Mouse (Mus musculus) ES-E14 (cell line): ENCODE data around the gene Slc6a12. TPM values are rescaled to one million over a fixed set of nuclear protein-coding genes. Genes with fewer than 3 reads are reported as not detected.

Experiments
- DNase-seq: peaks from one replicate; pipeline ENCODE4 v3.0.0-alpha.2; 2013; ENCODE audit warnings: low read depth, low spot score
- H3K27ac ChIP-seq: 2 replicates; pipeline ENCODE4 v1.5.1; 2012; ENCODE audit warnings: low read depth, mild to moderate bottlenecking, low read length, moderate library complexity, mixed read lengths; ENCODE audit not compliant: poor library complexity, insufficient read depth, severe bottlenecking
- H3K36me3 ChIP-seq: 2 replicates; pipeline ENCODE4 v1.6.1; 2012; ENCODE audit warnings: mild to moderate bottlenecking, low read length, moderate library complexity, mixed read lengths; ENCODE audit not compliant: control insufficient read depth, poor library complexity, insufficient read depth, severe bottlenecking
- H3K4me1 ChIP-seq, 2 experiments: fragments of 150-350 bp in 1 of 2; sonication (generic) in 1 of 2; 2 replicates each; pipeline ENCODE4 v1.6.1; 2012; ENCODE audit warnings: low read length in 2 of 2, mild to moderate bottlenecking in 1 of 2, mixed read lengths in 1 of 2; ENCODE audit not compliant: control insufficient read depth in 2 of 2, insufficient read depth in 2 of 2, poor library complexity in 1 of 2
- H3K4me3 ChIP-seq, 2 experiments: fragments of 150-350 bp in 1 of 2; sonication (generic) in 1 of 2; 2 replicates each; pipeline ENCODE4 v1.5.1; 2012; ENCODE audit warnings: low read length in 2 of 2, low read depth in 1 of 2, mild to moderate bottlenecking in 1 of 2, mixed read lengths in 1 of 2; ENCODE audit not compliant: insufficient read depth in 1 of 2, poor library complexity in 1 of 2, severe bottlenecking in 1 of 2
- H3K9ac ChIP-seq: 2 replicates; pipeline ENCODE4 v1.6.1; 2012; ENCODE audit warnings: low read depth, mild to moderate bottlenecking, low read length, mixed read lengths; ENCODE audit not compliant: poor library complexity, insufficient read depth, severe bottlenecking
- H3K9me3 ChIP-seq: fragments of 150-350 bp; sonication (generic); 2 replicates; pipeline ENCODE4 v1.6.1; 2012; ENCODE audit warnings: low read depth, mild to moderate bottlenecking, low read length; ENCODE audit not compliant: control insufficient read depth, insufficient read depth
- CHD2 ChIP-seq: IDR thresholded peaks from 2 replicates; pipeline ENCODE4 v1.6.1; 2014; ENCODE audit warnings: mild to moderate bottlenecking, low read depth, low read length, inconsistent platforms
- HCFC1 ChIP-seq: IDR thresholded peaks from 2 replicates; pipeline ENCODE4 v1.6.1; 2012; ENCODE audit warnings: low read length, inconsistent platforms, borderline replicate concordance; ENCODE audit not compliant: insufficient read depth
- MAFK ChIP-seq: IDR thresholded peaks from 2 replicates; pipeline ENCODE4 v1.6.1; 2014; ENCODE audit warnings: mild to moderate bottlenecking, low read depth, low read length, inconsistent platforms; ENCODE audit not compliant: insufficient read depth
- ZC3H11A ChIP-seq: IDR thresholded peaks from 2 replicates; pipeline ENCODE4 v1.6.1; 2012; ENCODE audit warnings: low read depth, mild to moderate bottlenecking, inconsistent platforms, low read length, borderline replicate concordance
- ZNF384 ChIP-seq: IDR thresholded peaks from 2 replicates; pipeline ENCODE4 v1.6.1; 2012; ENCODE audit warnings: low read depth, low read length, inconsistent platforms
- in situ Hi-C, 2 experiments: fragments of 600-800 bp; cut with MboI; formaldehyde crosslinking; loops; one replicate each; pipeline ENCODE4 v1.15.1; 2025; ENCODE audit warnings: low sequenced_read_pairs in 2 of 2, inconsistent platforms in 1 of 2; ENCODE audit not compliant: unreplicated experiment in 2 of 2
- total RNA-seq: library from RNA; depleted of rRNA; stranded (reverse); fragments of 300-350 nt; gene quantifications from 2 replicates; pipeline ENCODE4 v1.2.3, GENCODE M21; 2012

Gene Slc6a12
- total RNA-seq, 1 experiment: 0.45 TPM

DNA sequence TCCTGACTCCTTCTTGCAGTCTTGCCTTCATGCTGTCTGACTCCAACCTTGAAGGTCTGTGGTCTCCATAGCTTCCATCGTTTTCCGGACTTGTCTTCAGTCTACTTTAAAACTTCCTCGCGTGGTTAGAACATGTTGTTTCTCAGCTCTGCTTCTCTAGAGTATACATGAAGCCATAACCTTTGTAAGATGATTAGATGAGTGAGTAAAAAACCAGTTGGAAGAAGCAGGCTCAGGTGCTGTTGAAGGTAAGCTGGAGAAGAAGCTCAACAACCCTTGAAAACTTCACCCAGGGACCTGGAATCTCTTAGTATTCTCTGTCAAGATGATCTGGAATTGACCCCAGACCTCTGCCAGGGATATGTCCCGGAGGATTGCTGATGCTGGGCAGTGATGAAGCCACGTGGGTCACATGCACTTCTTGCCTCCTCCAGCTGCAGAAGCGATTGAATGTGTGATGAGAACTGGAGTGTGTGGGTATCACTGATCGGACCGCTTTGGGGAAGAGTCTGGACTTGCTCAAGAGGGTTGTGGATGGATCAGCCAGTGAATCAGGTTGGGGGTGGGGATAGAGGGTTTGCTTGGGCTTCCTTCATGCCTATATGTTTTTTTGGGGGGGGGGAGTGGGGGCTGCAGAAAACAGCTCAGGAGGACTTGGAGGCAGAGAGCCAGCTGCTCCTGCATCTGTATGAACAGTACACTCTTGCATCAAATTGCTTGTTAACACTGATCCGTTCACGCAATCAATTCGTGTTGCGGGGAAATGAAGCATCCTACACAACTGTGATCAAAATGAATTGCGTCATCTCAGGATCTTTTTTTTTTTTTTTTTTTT, 59.2 kb downstream of the Slc6a12 start:
- H3K27ac ChIP-seq: no peak overlapping the region
- no peak overlapping the region for H3K4me3 ChIP-seq
- no peaks in the 10 kb centered on the region for H3K36me3 ChIP-seq
- no peak overlapping the region for H3K9ac ChIP-seq
- DNase-seq: no peak
- H3K9me3 ChIP-seq: no peaks in the 10 kb centered on the region
- no peak for TF ChIP-seq MAFK
- TF ChIP-seq CHD2: no peak
- no peak for TF ChIP-seq HCFC1
- TF ChIP-seq ZNF384: no peak
- no peak for TF ChIP-seq ZC3H11A
- H3K4me1 ChIP-seq: no peaks in the 10 kb centered on the region
- in situ Hi-C loops: no loop called here

- no peaks in the 10 kb centered on the region for H3K4me1 ChIP-seq
- H3K4me3 ChIP-seq: no peak overlapping the region
- H3K36me3 ChIP-seq: no peaks in the 10 kb centered on the region
- in situ Hi-C loops: no loop called here
- no peaks in the 10 kb centered on the region for H3K9me3 ChIP-seq
- no peak overlapping the region for H3K9ac ChIP-seq
- no peak overlapping the region for H3K27ac ChIP-seq
- DNase-seq: no peak
- TF ChIP-seq HCFC1 (no peak), ZC3H11A (no peak), CHD2 (no peak), ZNF384 (no peak), MAFK (no peak)
Observed at GRCm38 (mm10) chr6:121402661-121403244, 59.9 kb downstream of the Slc6a12 start.

GRCm38 (mm10) chr6:121405311-121405710, 62.4 kb downstream of the Slc6a12 start:
- DNase-seq: no peak
- no peak overlapping the region for H3K27ac ChIP-seq
- no peaks in the 10 kb centered on the region for H3K36me3 ChIP-seq
- in situ Hi-C loops: no loop called here
- no peaks in the 10 kb centered on the region for H3K4me1 ChIP-seq
- no peak for TF ChIP-seq HCFC1
- no peak for TF ChIP-seq ZNF384
- no peak for TF ChIP-seq ZC3H11A
- no peak for TF ChIP-seq CHD2
- no peak for TF ChIP-seq MAFK
- no peaks in the 10 kb centered on the region for H3K9me3 ChIP-seq
- no peak overlapping the region for H3K4me3 ChIP-seq
- no peak overlapping the region for H3K9ac ChIP-seq

GRCm38 (mm10) chr6:121407571-121408011, 64.7 kb downstream of the Slc6a12 start:
- H3K9me3 ChIP-seq: no peaks in the 10 kb centered on the region
- no peak for DNase-seq
- H3K36me3 ChIP-seq: no peaks in the 10 kb centered on the region
- H3K27ac ChIP-seq: no peak overlapping the region
- H3K4me3 ChIP-seq: no peak overlapping the region
- in situ Hi-C loops: no loop called here
- TF ChIP-seq ZC3H11A (no peak), MAFK (no peak), CHD2 (no peak), ZNF384 (no peak), HCFC1 (no peak)
- no peak overlapping the region for H3K9ac ChIP-seq
- H3K4me1 ChIP-seq: no peaks in the 10 kb centered on the region
